Mouse (Mus musculus) intestine, postnatal 0 days (tissue): ENCODE measurements at regions not wholly inside any gene's neighbourhood (a gene's known extent, or its start where the extent isn't known, plus 50 kb on each side); places are given as distances from the start of the nearest gene placed in this dataset.
A peak's percentile ranks its signal among the peaks of the same experiment; 100 is the strongest.

Source experiments
- ATAC-seq: fragments of 200-750 bp; cut with Nextera tagmentation; 2 replicates; pipeline ENCODE4 v1.8.0; 2017; ENCODE audit warnings: mild to moderate bottlenecking, moderate TSS enrichment, moderate library complexity
- H3K27ac ChIP-seq: fragments of 300-500 bp; sonication (generic); 2 replicates; pipeline ENCODE4 v1.5.1; 2014; ENCODE audit warnings: mild to moderate bottlenecking, low read depth, low read length, moderate library complexity
- H3K27me3 ChIP-seq: fragments of 300-500 bp; sonication (generic); replicated peaks from 2 replicates; pipeline ENCODE4 v1.6.1; 2014; ENCODE audit warnings: low read length, mixed read lengths; ENCODE audit not compliant: control insufficient read depth, insufficient read depth
- H3K36me3 ChIP-seq: fragments of 300-500 bp; sonication (generic); 2 replicates; pipeline ENCODE4 v1.6.1; 2014; ENCODE audit warnings: mild to moderate bottlenecking, moderate library complexity; ENCODE audit not compliant: control insufficient read depth, insufficient read depth
- H3K4me1 ChIP-seq: fragments of 300-500 bp; sonication (generic); replicated peaks from 2 replicates; pipeline ENCODE4 v1.6.1; 2014; ENCODE audit warnings: antibody characterized with exemption, low read length, mixed read lengths; ENCODE audit not compliant: control insufficient read depth, insufficient read depth
- H3K4me2 ChIP-seq: fragments of 300-500 bp; sonication (generic); replicated peaks from 2 replicates; pipeline ENCODE4 v1.6.1; 2014; ENCODE audit warnings: low read depth, mild to moderate bottlenecking, moderate library complexity
- H3K4me3 ChIP-seq: fragments of 300-500 bp; sonication (generic); 2 replicates; pipeline ENCODE4 v1.5.1; 2014; ENCODE audit warnings: low read depth, low read length
- H3K9ac ChIP-seq: fragments of 300-500 bp; sonication (generic); 2 replicates; pipeline ENCODE4 v1.6.1; 2014; ENCODE audit warnings: mild to moderate bottlenecking, low read depth, low read length
- H3K9me3 ChIP-seq: fragments of 300-500 bp; sonication (generic); 2 replicates; pipeline ENCODE4 v1.6.1; 2016; ENCODE audit warnings: mixed run types; ENCODE audit not compliant: control insufficient read depth
- CTCF ChIP-seq: sonication (generic); IDR thresholded peaks from 2 replicates; pipeline ENCODE4 v1.5.1; 2016; ENCODE audit warnings: low read depth, mild to moderate bottlenecking, control low read depth, antibody characterized with exemption, moderate library complexity
- WGBS: fragments of 180-500 bp; shearing (Covaris S2); extraction: QIAGEN DNeasy Blood & Tissue Kit; methylation state at CpG from one replicate; pipeline ENCODE4 v1.1.7; 2014; 5-methylcytosine and 5-hydroxymethylcytosine counted together

- Histone ChIP-seq H3K4me2 (no peak overlapping the region), H3K9ac (no peak overlapping the region), H3K27me3 (no peaks in the 10 kb centered on the region), H3K9me3 (no peaks in the 10 kb centered on the region), H3K4me1 (no peaks in the 10 kb centered on the region), H3K36me3 (no peaks in the 10 kb centered on the region), H3K27ac (no peak overlapping the region), H3K4me3 (no peak overlapping the region)
- ATAC-seq, result no peak
- WGBS, result 55% methylated on average over 1 of the region's 1 CpGs
- TF ChIP-seq CTCF, result peak; percentile 17; the same call in 1 of the 2 replicates
These were observed 52.6 kb downstream of the Gm10358 start for GRCm38 (mm10) chr8:75353786-75354185.

GRCm38 (mm10) chr8:75350141-75350540, 56.2 kb downstream of the Gm10358 start:
- Histone ChIP-seq H3K27me3 (no peaks in the 10 kb centered on the region), H3K9me3 (no peaks in the 10 kb centered on the region), H3K9ac (no peak overlapping the region), H3K27ac (no peak overlapping the region), H3K4me3 (no peak overlapping the region), H3K4me1 (no peaks in the 10 kb centered on the region), H3K36me3 (no peaks in the 10 kb centered on the region), H3K4me2 (no peak overlapping the region)
- no peak for ATAC-seq
- TF ChIP-seq CTCF, result no peak
- 31% methylated on average over 1 of the region's 1 CpGs for WGBS

- H3K4me2 ChIP-seq, result no peak overlapping the region
- no peaks in the 10 kb centered on the region for H3K9me3 ChIP-seq
- 49% methylated on average over 1 of the region's 1 CpGs for WGBS
- H3K4me3 ChIP-seq, result no peak overlapping the region
- H3K9ac ChIP-seq, result no peak overlapping the region
- no peak overlapping the region for H3K27ac ChIP-seq
- no peak for ATAC-seq
- no peaks in the 10 kb centered on the region for H3K4me1 ChIP-seq
- H3K27me3 ChIP-seq, result no peaks in the 10 kb centered on the region
- H3K36me3 ChIP-seq, result no peaks in the 10 kb centered on the region
- TF ChIP-seq CTCF, result no peak
These were observed 58.3 kb downstream of the Gm10358 start for GRCm38 (mm10) chr8:75348047-75348446.

- Histone ChIP-seq H3K36me3 (no peaks in the 10 kb centered on the region), H3K27ac (no peak overlapping the region), H3K4me2 (no peak overlapping the region), H3K4me1 (no peaks in the 10 kb centered on the region), H3K4me3 (no peak overlapping the region), H3K27me3 (no peaks in the 10 kb centered on the region), H3K9me3 (no peaks in the 10 kb centered on the region), H3K9ac (no peak overlapping the region)
- 89% methylated on average over 1 of the region's 1 CpGs for WGBS
- no peak for ATAC-seq
- TF ChIP-seq CTCF, result no peak
These were observed 85.8 kb downstream of the Gm10358 start for GRCm38 (mm10) chr8:75320614-75321013.

GRCm38 (mm10) chr8:75318526-75318925, 87.9 kb downstream of the Gm10358 start:
- H3K4me2 ChIP-seq, result no peak overlapping the region
- TF ChIP-seq CTCF, result no peak
- no peak overlapping the region for H3K27ac ChIP-seq
- H3K4me1 ChIP-seq, result no peaks in the 10 kb centered on the region
- no peak for ATAC-seq
- no peaks in the 10 kb centered on the region for H3K27me3 ChIP-seq
- no peaks in the 10 kb centered on the region for H3K36me3 ChIP-seq
- no peak overlapping the region for H3K9ac ChIP-seq
- WGBS, result 33% methylated on average over 4 of the region's 4 CpGs
- H3K4me3 ChIP-seq, result no peak overlapping the region
- no peaks in the 10 kb centered on the region for H3K9me3 ChIP-seq

GRCm38 (mm10) chr8:75315886-75316285, 90.5 kb downstream of the Gm10358 start:
- ATAC-seq, result no peak
- WGBS, result 6% methylated on average over 3 of the region's 3 CpGs
- peak; percentile 93 for TF ChIP-seq CTCF
- Histone ChIP-seq H3K27me3 (no peaks in the 10 kb centered on the region), H3K4me1 (no peaks in the 10 kb centered on the region), H3K36me3 (no peaks in the 10 kb centered on the region), H3K4me3 (no peak overlapping the region), H3K4me2 (no peak overlapping the region), H3K9ac (no peak overlapping the region), H3K27ac (no peak overlapping the region), H3K9me3 (no peaks in the 10 kb centered on the region)

- Histone ChIP-seq H3K9ac (no peak overlapping the region), H3K36me3 (no peaks in the 10 kb centered on the region), H3K4me1 (no peaks in the 10 kb centered on the region), H3K27ac (no peak overlapping the region), H3K4me2 (no peak overlapping the region), H3K27me3 (no peaks in the 10 kb centered on the region), H3K9me3 (no peaks in the 10 kb centered on the region), H3K4me3 (no peak overlapping the region)
- 70% methylated on average over 2 of the region's 2 CpGs for WGBS
- no peak for TF ChIP-seq CTCF
- no peak for ATAC-seq
These were observed 95.7 kb downstream of the Rasd2 start for GRCm38 (mm10) chr8:75309463-75309862.
